Mouse (Mus musculus): ENCODE measurements around the gene 2510009E07Rik.
A peak's percentile ranks its signal among the peaks of the same experiment; 100 is the strongest.

GRCm38 (mm10) chr16:21694463-21695241, at the start of gene 2510009E07Rik:
- TF ChIP-seq POLR2A (IDR thresholded peaks at IDR 0.05; ENCODE audit: insufficient read depth, low read depth, low read length), result peak; percentile 78
- TF ChIP-seq CTCF (IDR thresholded peaks at IDR 0.05; ENCODE audit: insufficient read depth, low read depth, low read length), result no peak
